Mouse (Mus musculus) liver, postnatal 0 days (tissue): ENCODE measurements around the gene Acsm1.

Experiments
- CTCF ChIP-seq: sonication (generic); IDR thresholded peaks from 2 replicates; pipeline ENCODE4 v1.5.1; 2016; ENCODE audit warnings: antibody characterized with exemption, low read depth
- EP300 ChIP-seq: IDR thresholded peaks from 2 replicates; pipeline ENCODE4 v1.6.1; 2016; ENCODE audit warnings: antibody characterized with exemption, low read depth, mild to moderate bottlenecking

DNA sequence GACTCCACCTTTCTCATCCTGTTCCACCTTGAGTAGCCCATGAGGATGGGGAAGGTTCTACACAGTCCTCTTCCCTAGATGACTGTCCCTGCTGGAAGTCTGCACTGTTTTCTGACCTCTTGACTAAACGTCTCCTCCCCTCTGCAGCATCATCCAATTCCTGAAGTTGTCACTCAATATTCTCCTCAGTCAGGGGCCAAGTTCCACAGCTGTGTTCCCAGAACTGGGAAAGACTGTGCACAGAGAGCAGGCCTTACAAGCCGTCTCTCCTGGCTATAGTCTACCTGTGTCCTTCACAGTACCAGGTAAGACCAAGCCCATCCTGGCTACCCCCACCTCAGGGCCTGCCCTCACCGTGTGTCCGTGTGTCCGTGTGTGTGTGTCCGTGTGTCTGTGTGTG, 10.8 kb downstream of the Acsm1 start:
- no peak for TF ChIP-seq EP300
- no peak for TF ChIP-seq CTCF
